Mouse (Mus musculus) thymus, postnatal 36 days (tissue): ENCODE results near the gene Elavl3.
"Not testable (repeated sequence)": the region's sequence is repeated elsewhere in the genome, so short reads cannot be mapped to it uniquely, and the experiment has no call there.

ENCODE experiments used
- DNase-seq, 2 experiments: peaks; one replicate each; pipeline ENCODE4 v3.0.0; 2022; ENCODE audit warnings: mixed read lengths in 2 of 2

The Elavl3 gene

GRCm38 (mm10) chr9:22051958-22052254, at the start of gene Elavl3:
TSS of gene Elavl3 (minus strand) at chr9:22052023.
- DNase-seq = peak; percentile 55 to 64

- DNase-seq = no peak
These were observed 48.1 kb upstream of the Elavl3 start for GRCm38 (mm10) chr9:22099922-22100321.

- no peak for DNase-seq
These were observed 47.3 kb upstream of the Elavl3 start, which contains the start of gene Cnn1 for GRCm38 (mm10) chr9:22098993-22099696. TSS of gene Cnn1 (plus strand) at chr9:22099216.

GRCm38 (mm10) chr9:22095854-22096307, 44.1 kb upstream of the Elavl3 start:
- DNase-seq = peak; percentile 79

- no peak for DNase-seq
These were observed 40.9 kb upstream of the Elavl3 start for GRCm38 (mm10) chr9:22092746-22093145.

- DNase-seq = no peak
These were observed 38.2 kb upstream of the Elavl3 start for GRCm38 (mm10) chr9:22089986-22090385.

- no peak for DNase-seq
These were observed 37.5 kb upstream of the Elavl3 start for GRCm38 (mm10) chr9:22089281-22089680.

- no peak for DNase-seq
These were observed 35.3 kb upstream of the Elavl3 start for GRCm38 (mm10) chr9:22087034-22087618.

- no peak for DNase-seq
These were observed 34.2 kb upstream of the Elavl3 start for GRCm38 (mm10) chr9:22086012-22086411.

- DNase-seq = peak; percentile 90 to 92
These were observed 33.4 kb upstream of the Elavl3 start, which contains the start of gene Ecsit for GRCm38 (mm10) chr9:22085022-22085834. TSS of gene Ecsit (minus strand) at chr9:22085438.

GRCm38 (mm10) chr9:22084667-22085021, 32.8 kb upstream of the Elavl3 start:
- DNase-seq = no peak

- no peak for DNase-seq
These were observed 24.4 kb upstream of the Elavl3 start for GRCm38 (mm10) chr9:22076223-22076622.

GRCm38 (mm10) chr9:22075778-22076177, 24.0 kb upstream of the Elavl3 start:
- DNase-seq = not testable (repeated sequence)

- DNase-seq = peak in 1 of 2 experiments; percentile 16
These were observed 20.5 kb upstream of the Elavl3 start for GRCm38 (mm10) chr9:22072276-22072675.

- peak; percentile 95 to 97 for DNase-seq
These were observed 19.2 kb upstream of the Elavl3 start, which contains the start of the genes Gm49318 and Zfp653 for GRCm38 (mm10) chr9:22070791-22071573. TSS of gene Gm49318 (minus strand) at chr9:22071259. TSS of gene Zfp653 (minus strand) at chr9:22071376.

- DNase-seq = no peak
These were observed 18.2 kb upstream of the Elavl3 start for GRCm38 (mm10) chr9:22069881-22070553.

- DNase-seq = no peak
These were observed 15.4 kb upstream of the Elavl3 start for GRCm38 (mm10) chr9:22067195-22067594.

GRCm38 (mm10) chr9:22066433-22066832, 14.6 kb upstream of the Elavl3 start:
- peak; percentile 64 to 65 for DNase-seq

- DNase-seq = no peak
These were observed 13.8 kb upstream of the Elavl3 start for GRCm38 (mm10) chr9:22065642-22066041.

- DNase-seq = no peak
These were observed 12.5 kb upstream of the Elavl3 start for GRCm38 (mm10) chr9:22064341-22064740.

GRCm38 (mm10) chr9:22061339-22061738, 9.5 kb upstream of the Elavl3 start:
- no peak for DNase-seq

GRCm38 (mm10) chr9:22058011-22058424, 6.2 kb upstream of the Elavl3 start:
- no peak for DNase-seq
